Comparison of ENCODE assay signal across 8 mouse cellular contexts in the genomic region with DNA sequence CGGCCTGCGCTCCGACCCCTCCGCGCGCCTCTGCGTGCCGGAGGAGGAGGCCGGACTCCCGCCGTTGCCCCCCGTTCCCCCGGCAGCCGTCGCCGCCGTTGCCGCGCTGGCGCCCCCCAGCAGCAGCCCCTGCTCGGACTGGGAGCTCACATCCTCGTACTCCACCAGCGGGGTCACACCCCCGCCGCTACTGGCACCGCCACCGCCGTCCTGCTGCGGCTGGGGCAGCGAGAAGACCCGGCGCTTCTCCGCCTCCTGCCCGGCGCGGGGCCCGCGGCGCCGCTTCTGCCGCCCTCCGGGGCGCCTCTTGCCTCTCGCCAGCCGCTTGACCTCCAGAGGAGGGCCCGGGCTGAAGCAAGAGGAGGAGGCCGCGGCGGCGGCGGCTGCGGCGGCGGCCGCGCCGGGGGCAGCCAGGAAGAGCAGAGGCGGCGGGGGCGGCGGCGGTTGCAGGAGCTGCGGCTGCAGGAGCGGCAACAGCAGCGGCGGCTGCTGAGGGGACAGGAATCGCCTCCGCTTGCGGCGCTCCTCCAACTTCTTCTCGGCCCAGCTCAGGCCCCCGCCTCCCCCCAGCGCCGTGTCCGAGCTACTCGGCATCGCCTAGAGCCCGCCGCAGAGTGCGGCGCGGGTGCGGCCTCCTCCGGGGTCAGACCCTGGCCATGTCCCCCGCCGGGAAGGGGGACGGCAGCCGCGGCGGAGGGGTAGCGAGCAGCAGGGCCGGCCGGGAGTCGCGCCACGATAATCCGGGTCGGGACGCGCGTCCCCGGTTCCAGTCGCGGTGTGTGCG. TPM values are rescaled to one million over a fixed set of nuclear protein-coding genes. Genes with fewer than 3 reads are reported as not detected.
A peak's percentile ranks its signal among the peaks of the same experiment; 100 is the strongest.
DNase-seq lines count a peak whose midpoint lies in the region; ATAC-seq and TF ChIP-seq lines count a peak whose summit lies in the region.

No protein-coding gene starts in this region.

- no peaks in the 10 kb centered on the region for H3K27me3 ChIP-seq in E14TG2a.4 (ENCODE audit: insufficient read depth, low read length)
- no peaks in the 10 kb centered on the region for H3K27me3 ChIP-seq in forebrain, embryonic 14.5 days (replicated peaks; ENCODE audit: control insufficient read depth, insufficient read depth, low read length)
- no peaks in the 10 kb centered on the region for H3K27me3 ChIP-seq in lung, embryonic 16.5 days (ENCODE audit: control insufficient read depth, insufficient read depth, low read depth, low read length)

- peak; percentile 41 for DNase-seq in forebrain, embryonic 14.5 days (ENCODE audit: low spot score)
- DNase-seq in heart, postnatal 25 days (ENCODE audit: low spot score), result peak; percentile 6
- DNase-seq in layer of hippocampus, adult 9-11 months, result peak; percentile 34
- DNase-seq in right cerebral cortex, adult 2 months (ENCODE audit: low spot score in 2 of 2), result peak; percentile 29 to 36
- DNase-seq in urinary bladder, postnatal 10 days (ENCODE audit: low spot score), result peak; percentile 14

- ATAC-seq in forebrain, embryonic 14.5 days, result peak; percentile 16
- ATAC-seq in lung, embryonic 16.5 days (ENCODE audit: low read depth), result peak; percentile 23

- peak overlapping the region; percentile 94 for H3K4me2 ChIP-seq in forebrain, embryonic 14.5 days (ENCODE audit: low read length)
- peak overlapping the region; percentile 69 for H3K4me2 ChIP-seq in lung, embryonic 16.5 days (ENCODE audit: low read depth, low read length)

- intact Hi-C loops in heart, postnatal 25 days (cut with DNase I), result loop anchor here (2.0 to 5.0 kb wide), 2 partner anchors 37 to 109 kb away; a partner anchor contains a TSS

- H3K27ac ChIP-seq in brown adipose tissue, adult 24 weeks (replicated peaks; ENCODE audit: low read depth, low read length), result peak overlapping the region; percentile 70
- H3K27ac ChIP-seq in forebrain, embryonic 14.5 days (ENCODE audit: low read depth, low read length), result peak overlapping the region; percentile 97
- H3K27ac ChIP-seq in lung, embryonic 16.5 days (ENCODE audit: low read length), result peak overlapping the region; percentile 98

- WGBS in forebrain, embryonic 14.5 days, result under 1% methylated on average over 52 of the region's 105 CpGs
- WGBS in lung, embryonic 16.5 days, result 0% methylated on average over 49 of the region's 105 CpGs

- TF ChIP-seq CTCF in E14TG2a.4 (conservative IDR thresholded peaks at IDR 0.05; ENCODE audit: low read length), result no peak

- H3K9me3 ChIP-seq in E14TG2a.4 (ENCODE audit: low read length), result no peaks in the 10 kb centered on the region
- no peaks in the 10 kb centered on the region for H3K9me3 ChIP-seq in forebrain, embryonic 14.5 days (replicated peaks; ENCODE audit: control insufficient read depth, low read length)
- no peaks in the 10 kb centered on the region for H3K9me3 ChIP-seq in lung, embryonic 16.5 days (ENCODE audit: control insufficient read depth, low read length)

- H3K9ac ChIP-seq in forebrain, embryonic 14.5 days (ENCODE audit: low read length), result peak overlapping the region; percentile 94
- H3K9ac ChIP-seq in lung, embryonic 16.5 days (ENCODE audit: low read length), result peak overlapping the region; percentile 98

- peaks cover 28% of the 10 kb centered on the region for H3K4me1 ChIP-seq in E14TG2a.4 (replicated peaks; ENCODE audit: low read depth, low read length)
- peaks cover 4% of the 10 kb centered on the region; the same call in 1 of the 2 replicates for H3K4me1 ChIP-seq in brown adipose tissue, adult 24 weeks (ENCODE audit: control insufficient read depth, insufficient read depth, insufficient read length, low read length)
- peaks cover 8% of the 10 kb centered on the region for H3K4me1 ChIP-seq in forebrain, embryonic 14.5 days (ENCODE audit: control insufficient read depth, insufficient read depth, low read length)
- H3K4me1 ChIP-seq in lung, embryonic 16.5 days (replicated peaks; ENCODE audit: control insufficient read depth, insufficient read depth, low read length), result peaks cover 4% of the 10 kb centered on the region

- peaks cover 13% of the 10 kb centered on the region for H3K36me3 ChIP-seq in E14TG2a.4 (ENCODE audit: insufficient read depth, low read length)
- 0 out of 2 replicates have a peak, but pooled peaks cover 4% of the 10 kb centered on the region for H3K36me3 ChIP-seq in forebrain, embryonic 14.5 days (ENCODE audit: control insufficient read depth, insufficient read depth, low read length)
- no peaks in the 10 kb centered on the region for H3K36me3 ChIP-seq in lung, embryonic 16.5 days (ENCODE audit: control insufficient read depth, insufficient read depth, low read length)

- peak overlapping the region; percentile 96 for H3K4me3 ChIP-seq in E14TG2a.4 (replicated peaks; ENCODE audit: low read length)
- H3K4me3 ChIP-seq in brown adipose tissue, adult 24 weeks (ENCODE audit: insufficient read depth, low read depth, low read length), result peak overlapping the region; percentile 99
- peak overlapping the region; percentile 98 for H3K4me3 ChIP-seq in forebrain, embryonic 14.5 days (ENCODE audit: low read depth, low read length)
- H3K4me3 ChIP-seq in lung, embryonic 16.5 days (ENCODE audit: low read length), result peak overlapping the region; percentile 100

RNA-seq across cellular contexts. Expression of a gene that starts 0.6 kb away (rescaled TPM):
- 20.1 and 22.6 TPM in 2 replicates for polyA plus RNA-seq in brown adipose tissue, adult 24 weeks (2012; ENCODE audit: insufficient read depth, insufficient read length, missing spikeins)
- 13.6 and 15.4 TPM in 2 replicates for polyA plus RNA-seq in forebrain, embryonic 14.5 days (2014; fragmentation: Nextera tagmentation; extraction: Ambion mirVana)
- total RNA-seq in heart, postnatal 25 days (2021), result 10 to 100 TPM; 22.3 to 28.9 TPM
- 11.9 and 12.4 TPM in 2 replicates for polyA plus RNA-seq in lung, embryonic 16.5 days (2015; fragmentation: Nextera tagmentation; extraction: Ambion mirVana)

Comparison
In these comparisons a context has a peak if more than half of its experiments do, and no peak if none do; other contexts are left out.
1. Peak in every context shown above with its lines: DNase-seq, ATAC-seq, H3K4me3 ChIP-seq and H3K27ac ChIP-seq.